Mouse (Mus musculus): ENCODE data around the gene Oser1. TPM values are rescaled to one million over a fixed set of nuclear protein-coding genes. Genes with fewer than 3 reads are reported as not detected.

Gene Oser1
- polyA plus RNA-seq, 1 experiment from 2014 or later, result 74.9 TPM

DNA sequence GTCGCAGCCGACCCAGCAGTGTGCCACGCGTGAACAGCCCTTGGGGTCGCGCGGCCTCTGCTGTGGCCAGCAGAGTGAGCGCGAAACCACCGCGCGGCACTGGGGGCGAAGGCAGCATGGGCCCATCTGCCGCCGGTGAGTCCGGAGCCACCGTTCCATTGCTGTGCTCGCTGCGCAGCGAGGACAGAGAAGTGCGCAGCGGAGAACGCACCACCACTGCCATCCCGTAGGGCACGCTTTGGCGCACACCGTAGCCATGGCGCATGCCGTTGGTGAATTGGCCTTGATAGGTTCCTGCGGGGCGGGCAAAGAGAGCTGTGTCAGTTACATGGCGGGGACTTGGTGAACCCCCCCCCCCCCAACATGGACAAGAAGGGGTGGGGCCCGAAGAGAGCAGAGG, 48.4 kb downstream of the Oser1 start:
- H3K9ac ChIP-seq (ENCODE audit: low read depth, low read length), result no peak overlapping the region
- no peak overlapping the region for H3K27ac ChIP-seq
- TF ChIP-seq CTCF (IDR thresholded peaks at IDR 0.05; ENCODE audit: low read depth), result no peak
- H3K36me3 ChIP-seq (ENCODE audit: insufficient read depth, low read length), result 0 out of 2 replicates have a peak, but pooled peaks cover 3% of the 10 kb centered on the region
- H3K27me3 ChIP-seq (ENCODE audit: insufficient read depth, low read length), result peaks cover 9% of the 10 kb centered on the region; the same call in 1 of the 2 replicates
- H3K4me2 ChIP-seq (ENCODE audit: low read length), result no peak overlapping the region
- 50% methylated on average over 33 of the region's 33 CpGs for WGBS
- no peaks in the 10 kb centered on the region for H3K9me3 ChIP-seq (replicated peaks; ENCODE audit: low read length)
- no peak overlapping the region for H3K4me3 ChIP-seq (replicated peaks; ENCODE audit: low read depth, low read length)
- H3K4me1 ChIP-seq (replicated peaks; ENCODE audit: insufficient read depth, low read length), result no peaks in the 10 kb centered on the region
- DNase-seq (ENCODE audit: low spot score) (no peak), ATAC-seq (replicated peaks; ENCODE audit: low FRiP score, low read depth) (no peak)

DNA sequence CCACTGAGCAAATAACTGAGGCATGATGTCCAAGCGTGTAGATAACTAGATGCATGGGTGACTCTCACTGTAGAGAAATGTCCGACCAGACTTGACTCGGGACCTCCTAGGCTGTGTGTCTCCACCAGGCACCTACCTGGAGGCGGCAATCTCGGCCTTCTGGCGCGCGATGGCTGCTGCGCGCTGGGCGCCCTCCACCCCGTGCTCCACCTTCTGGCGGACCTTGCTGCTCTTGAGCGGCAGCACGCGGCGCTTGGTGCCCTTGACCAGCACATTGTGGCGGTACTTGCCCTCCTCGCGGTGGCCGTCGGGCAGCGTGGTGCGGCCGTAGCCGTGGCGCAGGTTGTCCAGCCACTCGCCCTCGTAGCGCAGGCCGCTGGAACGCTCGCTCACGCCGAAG, 49.0 kb downstream of the Oser1 start:
- H3K4me3 ChIP-seq (replicated peaks; ENCODE audit: low read depth, low read length), result no peak overlapping the region
- no peak for DNase-seq (ENCODE audit: low spot score)
- H3K4me2 ChIP-seq (ENCODE audit: low read length), result no peak overlapping the region
- peaks cover 9% of the 10 kb centered on the region; the same call in 1 of the 2 replicates for H3K27me3 ChIP-seq (ENCODE audit: insufficient read depth, low read length)
- ATAC-seq (replicated peaks; ENCODE audit: low FRiP score, low read depth), result no peak
- H3K9me3 ChIP-seq (replicated peaks; ENCODE audit: low read length), result no peaks in the 10 kb centered on the region
- H3K36me3 ChIP-seq (ENCODE audit: insufficient read depth, low read length), result 0 out of 2 replicates have a peak, but pooled peaks cover 3% of the 10 kb centered on the region
- WGBS, result 47% methylated on average over 33 of the region's 35 CpGs
- no peak overlapping the region for H3K27ac ChIP-seq
- no peaks in the 10 kb centered on the region for H3K4me1 ChIP-seq (replicated peaks; ENCODE audit: insufficient read depth, low read length)
- H3K9ac ChIP-seq (ENCODE audit: low read depth, low read length), result no peak overlapping the region
- TF ChIP-seq CTCF (IDR thresholded peaks at IDR 0.05; ENCODE audit: low read depth), result no peak

DNA sequence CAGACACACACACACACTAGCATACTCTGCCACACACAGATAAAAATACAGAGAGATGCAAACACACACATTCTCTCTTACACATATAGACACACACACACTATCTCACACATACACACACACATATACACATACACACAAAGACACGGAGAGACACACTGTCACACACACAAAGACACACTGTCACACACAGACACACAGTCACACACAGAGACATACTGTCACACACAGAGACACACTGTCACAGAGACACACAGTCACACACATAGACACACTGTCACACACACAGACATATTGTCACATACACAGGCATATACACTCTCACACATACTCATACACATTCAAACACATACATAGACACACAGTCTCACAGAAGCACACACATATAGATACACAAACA, 51.9 kb downstream of the Oser1 start:
- WGBS, result 95% methylated on average over 1 of the region's 1 CpGs
- H3K4me1 ChIP-seq (replicated peaks; ENCODE audit: insufficient read depth, low read length), result no peaks in the 10 kb centered on the region; the same call in 1 of the 2 replicates
- no peak overlapping the region for H3K4me3 ChIP-seq (replicated peaks; ENCODE audit: low read depth, low read length)
- no peaks in the 10 kb centered on the region for H3K9me3 ChIP-seq (replicated peaks; ENCODE audit: low read length)
- no peak overlapping the region for H3K4me2 ChIP-seq (ENCODE audit: low read length)
- H3K27ac ChIP-seq, result no peak overlapping the region
- no peak overlapping the region for H3K9ac ChIP-seq (ENCODE audit: low read depth, low read length)
- ATAC-seq (replicated peaks; ENCODE audit: low FRiP score, low read depth), result no peak
- H3K36me3 ChIP-seq (ENCODE audit: insufficient read depth, low read length), result 0 out of 2 replicates have a peak, but pooled peaks cover 3% of the 10 kb centered on the region
- peaks cover 9% of the 10 kb centered on the region; the same call in 1 of the 2 replicates for H3K27me3 ChIP-seq (ENCODE audit: insufficient read depth, low read length)
- TF ChIP-seq CTCF (IDR thresholded peaks at IDR 0.05; ENCODE audit: low read depth), result no peak
- no peak for DNase-seq (ENCODE audit: low spot score)

DNA sequence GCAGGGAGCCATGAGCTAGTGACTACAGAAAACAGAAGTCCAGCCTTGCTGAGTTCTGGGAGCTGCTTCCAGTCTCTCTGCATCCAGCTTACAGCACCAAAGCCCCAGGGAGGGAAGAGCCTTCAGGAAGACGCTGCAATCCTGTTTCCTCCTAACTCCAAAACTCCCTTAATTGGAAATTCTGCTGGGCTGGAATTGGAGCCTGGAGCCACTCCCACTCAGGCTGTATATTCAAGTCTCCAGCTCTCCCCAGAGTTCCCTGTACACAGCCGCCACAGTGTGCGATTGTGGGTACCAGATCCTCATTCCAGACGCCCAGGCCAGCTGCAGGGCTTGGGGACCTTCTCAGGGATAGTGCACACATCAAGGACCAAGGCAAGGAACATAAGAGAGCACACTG, 54.3 kb downstream of the Oser1 start:
- DNase-seq (ENCODE audit: low spot score), result peak; percentile 77
- no peak overlapping the region for H3K4me2 ChIP-seq (ENCODE audit: low read length)
- no peak for TF ChIP-seq CTCF (IDR thresholded peaks at IDR 0.05; ENCODE audit: low read depth)
- no peaks in the 10 kb centered on the region for H3K36me3 ChIP-seq (ENCODE audit: insufficient read depth, low read length)
- 18% methylated on average over 4 of the region's 4 CpGs for whole genome bisulfite sequencing
- H3K4me3 ChIP-seq (replicated peaks; ENCODE audit: low read depth, low read length), result no peak overlapping the region
- H3K27me3 ChIP-seq (ENCODE audit: insufficient read depth, low read length), result no peaks in the 10 kb centered on the region
- H3K27ac ChIP-seq, result peak overlapping the region; percentile 61
- ATAC-seq (replicated peaks; ENCODE audit: low FRiP score, low read depth), result no peak
- no peak overlapping the region for H3K9ac ChIP-seq (ENCODE audit: low read depth, low read length)
- no peaks in the 10 kb centered on the region; the same call in 1 of the 2 replicates for H3K4me1 ChIP-seq (replicated peaks; ENCODE audit: insufficient read depth, low read length)
- no peaks in the 10 kb centered on the region for H3K9me3 ChIP-seq (replicated peaks; ENCODE audit: low read length)

DNA sequence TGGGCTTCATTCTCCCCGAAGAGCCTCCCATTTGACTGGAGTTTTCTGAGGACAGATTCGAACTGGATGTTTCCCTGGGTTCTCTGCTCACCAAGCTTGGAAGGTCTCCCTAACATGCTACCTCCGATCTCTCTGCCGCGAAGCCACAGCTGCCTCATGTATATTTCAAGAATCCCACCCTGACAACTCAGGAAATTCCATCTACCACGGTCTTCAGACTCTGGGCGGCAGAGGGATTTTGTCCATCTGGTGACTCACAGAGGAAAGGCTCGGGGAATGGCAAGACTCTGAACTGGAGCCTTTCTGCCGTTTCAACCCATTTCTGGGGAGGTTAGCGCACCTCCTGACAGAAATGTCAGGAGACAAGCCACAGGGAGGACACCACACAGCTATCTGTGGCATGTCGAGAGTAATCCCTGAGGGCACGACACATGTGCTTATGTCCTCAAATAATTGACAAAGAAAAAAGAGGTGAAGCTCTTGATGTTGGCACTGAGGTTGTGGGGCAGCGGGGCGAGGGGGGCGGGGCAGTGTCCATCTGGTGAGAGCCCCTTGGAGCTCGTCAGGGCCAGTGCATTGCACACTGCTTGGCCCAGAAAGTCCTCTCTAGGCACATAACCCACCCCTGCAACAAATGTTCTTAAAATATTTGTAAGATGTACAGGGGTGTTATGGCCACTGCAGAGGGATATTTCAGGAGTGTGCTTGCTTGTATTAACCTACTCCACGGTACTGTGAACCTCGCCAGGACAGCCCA, 59.5 kb downstream of the Oser1 start:
- H3K9me3 ChIP-seq (replicated peaks; ENCODE audit: low read length), result no peaks in the 10 kb centered on the region
- H3K4me2 ChIP-seq (ENCODE audit: low read length), result no peak overlapping the region
- no peaks in the 10 kb centered on the region; the same call in 1 of the 2 replicates for H3K4me1 ChIP-seq (replicated peaks; ENCODE audit: insufficient read depth, low read length)
- WGBS, result 56% methylated on average over 18 of the region's 18 CpGs
- ATAC-seq (replicated peaks; ENCODE audit: low FRiP score, low read depth) (no peak), DNase-seq (ENCODE audit: low spot score) (peak; percentile 83)
- H3K36me3 ChIP-seq (ENCODE audit: insufficient read depth, low read length), result no peaks in the 10 kb centered on the region
- no peak overlapping the region for H3K9ac ChIP-seq (ENCODE audit: low read depth, low read length)
- H3K27me3 ChIP-seq (ENCODE audit: insufficient read depth, low read length), result no peaks in the 10 kb centered on the region
- no peak for TF ChIP-seq CTCF (IDR thresholded peaks at IDR 0.05; ENCODE audit: low read depth)
- H3K27ac ChIP-seq, result peak overlapping the region; percentile 60; the same call in 1 of the 2 replicates
- no peak overlapping the region for H3K4me3 ChIP-seq (replicated peaks; ENCODE audit: low read depth, low read length)

DNA sequence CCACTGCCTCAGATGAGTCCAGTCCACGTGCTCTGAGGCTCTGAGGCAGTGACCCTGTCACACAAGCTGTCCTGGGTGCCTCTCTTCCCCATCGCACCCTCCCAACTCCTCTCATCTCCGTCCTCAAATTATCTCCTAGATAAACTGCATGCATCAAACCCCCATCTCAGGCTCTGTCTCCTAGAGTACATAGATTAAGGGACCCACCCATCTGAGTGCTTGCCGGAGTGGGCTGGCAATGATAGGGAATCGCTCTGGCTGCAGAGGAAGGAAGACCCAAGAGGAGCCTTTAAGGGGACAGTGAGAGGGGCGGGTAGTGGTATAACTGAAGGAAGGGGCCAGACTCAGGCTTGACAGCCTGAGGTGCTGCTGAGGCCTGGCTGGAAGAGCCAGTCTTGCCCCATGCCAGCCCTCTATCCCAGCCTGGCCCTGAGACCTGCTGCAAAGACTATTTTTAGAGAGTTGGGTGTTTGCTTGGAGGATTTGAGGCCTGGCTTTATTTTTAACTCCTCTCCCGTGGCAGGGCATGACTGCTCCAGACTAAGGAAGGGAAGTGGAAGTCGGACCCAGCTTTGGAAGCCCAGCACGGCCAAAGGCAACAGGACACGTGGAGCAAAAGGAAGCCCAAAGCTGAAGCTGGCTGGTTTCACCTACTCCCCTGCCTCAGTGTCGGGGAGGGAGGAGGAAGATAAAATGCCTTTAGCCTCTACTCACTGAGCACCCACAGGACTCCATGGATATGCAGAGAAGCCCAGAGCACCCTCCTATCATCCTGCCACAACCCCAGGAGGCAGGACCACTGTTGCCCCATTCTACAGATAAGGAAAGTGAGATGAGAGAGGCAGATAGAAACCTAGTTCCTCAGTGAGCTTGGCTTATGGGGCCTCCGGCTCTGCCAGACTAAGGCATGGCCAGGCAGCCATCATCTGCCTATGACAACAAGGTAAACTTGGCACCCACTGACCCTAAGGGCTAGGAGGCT, 61.3 kb downstream of the Oser1 start:
- no peak overlapping the region for H3K27ac ChIP-seq
- no peak for TF ChIP-seq CTCF (IDR thresholded peaks at IDR 0.05; ENCODE audit: low read depth)
- no peak overlapping the region for H3K4me2 ChIP-seq (ENCODE audit: low read length)
- no peaks in the 10 kb centered on the region for H3K27me3 ChIP-seq (ENCODE audit: insufficient read depth, low read length)
- no peaks in the 10 kb centered on the region for H3K9me3 ChIP-seq (replicated peaks; ENCODE audit: low read length)
- ATAC-seq (replicated peaks; ENCODE audit: low FRiP score, low read depth), result no peak
- H3K4me1 ChIP-seq (replicated peaks; ENCODE audit: insufficient read depth, low read length), result no peaks in the 10 kb centered on the region
- H3K9ac ChIP-seq (ENCODE audit: low read depth, low read length), result no peak overlapping the region
- H3K36me3 ChIP-seq (ENCODE audit: insufficient read depth, low read length), result no peaks in the 10 kb centered on the region
- no peak overlapping the region for H3K4me3 ChIP-seq (replicated peaks; ENCODE audit: low read depth, low read length)
- 71% methylated on average over 12 of the region's 12 CpGs for WGBS
- no peak for DNase-seq (ENCODE audit: low spot score)

All from kidney, postnatal 0 days (tissue).